Mouse (Mus musculus): ENCODE results near the gene Fam13c. TPM values are rescaled to one million over a fixed set of nuclear protein-coding genes. Genes with fewer than 3 reads are reported as not detected.
A peak's percentile ranks its signal among the peaks of the same experiment; 100 is the strongest.

Fam13c gene
- total RNA-seq, 1 experiment = 4.0 TPM

DNA sequence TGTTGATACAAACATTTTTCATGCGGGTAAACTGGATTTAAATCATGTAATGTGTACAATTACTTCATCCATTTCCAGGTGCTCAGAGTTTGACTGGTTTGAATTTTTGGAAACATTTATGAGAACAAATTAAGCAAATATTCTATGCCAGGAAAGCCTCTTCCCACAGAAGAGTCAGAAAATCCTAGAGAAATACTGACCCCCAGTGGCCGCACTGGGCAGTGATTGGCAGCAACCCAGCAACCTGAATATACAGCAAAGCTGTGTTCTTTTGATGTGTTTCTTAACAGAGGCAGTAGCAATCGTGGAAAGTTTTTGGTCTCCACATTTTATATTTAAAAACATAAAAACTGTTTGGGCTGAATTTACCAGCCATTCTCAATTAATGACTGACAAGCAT lies 123.4 kb downstream of the Fam13c start:
- Histone ChIP-seq H3K9me3 (ENCODE audit: control insufficient read depth, insufficient read depth, low read depth, low read length) (no peaks in the 10 kb centered on the region), H3K9ac (ENCODE audit: insufficient read depth, low read depth, low read length, poor library complexity, severe bottlenecking) (no peak overlapping the region), H3K4me3 (ENCODE audit: insufficient read depth in 1 of 2, low read depth in 1 of 2, low read length in 2 of 2, poor library complexity in 1 of 2, severe bottlenecking in 1 of 2) (no peak overlapping the region), H3K27ac (ENCODE audit: insufficient read depth, low read depth, low read length, poor library complexity, severe bottlenecking) (no peak overlapping the region), H3K36me3 (ENCODE audit: control insufficient read depth, insufficient read depth, low read length, poor library complexity, severe bottlenecking) (no peaks in the 10 kb centered on the region; the same call in 1 of the 2 replicates), H3K4me1 (ENCODE audit: control insufficient read depth in 2 of 2, insufficient read depth in 2 of 2, low read length in 2 of 2, poor library complexity in 1 of 2) (no peaks in the 10 kb centered on the region)
- peak; percentile 20 for DNase-seq (ENCODE audit: low read depth, low spot score)
- TF ChIP-seq CHD2 (IDR thresholded peaks at IDR 0.05; ENCODE audit: low read depth, low read length) (no peak), ZC3H11A (IDR thresholded peaks at IDR 0.05; ENCODE audit: borderline replicate concordance, low read depth, low read length) (peak; percentile 96)
- in situ Hi-C loops (cut with MboI; ENCODE audit: low sequenced_read_pairs in 2 of 2, unreplicated experiment in 2 of 2) = loop anchor here in 1 of 2 experiments (25.0 kb wide), 1 partner anchor 251 kb away; no protein-coding TSS in a partner anchor

DNA sequence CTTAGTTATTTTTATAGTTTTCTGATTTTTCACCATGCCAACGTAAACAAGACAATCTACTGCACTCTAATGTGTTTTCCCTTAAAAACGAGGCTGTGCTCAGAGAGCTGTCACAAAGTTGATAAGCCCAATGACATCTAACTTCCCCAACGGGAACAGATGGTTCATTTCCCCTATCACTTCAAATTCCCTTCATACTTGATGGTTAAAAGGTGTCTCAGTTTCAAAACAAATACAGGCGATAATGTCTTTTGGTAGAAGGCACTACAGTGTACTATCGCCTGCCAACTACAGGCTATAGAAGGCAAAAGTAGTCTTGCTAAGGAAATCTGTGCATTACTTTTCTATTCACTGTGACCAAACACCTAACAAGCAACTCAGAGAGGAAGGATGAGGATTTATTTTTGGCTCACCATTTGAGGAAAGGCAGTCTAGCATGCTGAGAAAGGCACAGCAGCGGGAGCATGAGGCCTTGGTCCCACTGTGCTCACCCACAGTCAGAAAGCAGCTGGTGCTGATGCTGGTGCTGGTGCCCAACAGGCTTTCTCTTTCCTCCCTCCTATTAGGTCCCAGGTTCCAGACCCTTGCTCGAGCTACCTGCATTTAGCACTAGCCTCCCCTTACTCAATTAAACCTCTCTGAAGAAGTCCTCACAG lies 141.4 kb downstream of the Fam13c start:
- no peaks in the 10 kb centered on the region for H3K36me3 ChIP-seq (ENCODE audit: control insufficient read depth, insufficient read depth, low read length, poor library complexity, severe bottlenecking)

DNA sequence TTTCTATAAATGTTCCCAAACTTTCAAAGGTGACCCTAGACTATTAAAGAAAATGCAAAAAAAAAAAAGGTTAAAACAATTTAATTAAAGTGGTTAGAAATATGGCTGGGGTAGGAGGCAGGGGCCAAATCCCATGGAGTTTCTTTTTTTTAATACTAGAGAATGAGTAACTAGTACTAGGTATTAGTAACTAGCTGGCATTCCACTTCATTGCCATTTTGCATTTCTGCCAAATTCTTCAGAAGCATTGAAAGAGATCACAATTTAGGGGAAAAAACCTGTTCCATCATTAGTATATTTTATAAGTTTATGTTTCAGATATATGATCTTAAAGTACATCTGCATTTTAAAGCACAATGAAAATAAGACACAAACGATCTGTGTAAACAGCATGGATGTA lies 143.9 kb downstream of the Fam13c start:
- Histone ChIP-seq H3K9me3 (ENCODE audit: control insufficient read depth, insufficient read depth, low read depth, low read length) (no peaks in the 10 kb centered on the region), H3K9ac (ENCODE audit: insufficient read depth, low read depth, low read length, poor library complexity, severe bottlenecking) (no peak overlapping the region), H3K36me3 (ENCODE audit: control insufficient read depth, insufficient read depth, low read length, poor library complexity, severe bottlenecking) (no peaks in the 10 kb centered on the region), H3K27ac (ENCODE audit: insufficient read depth, low read depth, low read length, poor library complexity, severe bottlenecking) (no peak overlapping the region), H3K4me1 (ENCODE audit: control insufficient read depth in 2 of 2, insufficient read depth in 2 of 2, low read length in 2 of 2, poor library complexity in 1 of 2) (0 out of 4 replicates have a peak, but pooled peaks cover 0 to 2% of the 10 kb centered on the region in 2 experiments), H3K4me3 (ENCODE audit: insufficient read depth in 1 of 2, low read depth in 1 of 2, low read length in 2 of 2, poor library complexity in 1 of 2, severe bottlenecking in 1 of 2) (no peak overlapping the region)
- in situ Hi-C loops (cut with MboI; ENCODE audit: low sequenced_read_pairs in 2 of 2, unreplicated experiment in 2 of 2) = no loop called here
- DNase-seq (ENCODE audit: low read depth, low spot score) = no peak
- TF ChIP-seq ZNF384 (IDR thresholded peaks at IDR 0.05; ENCODE audit: low read depth, low read length) = no peak
- TF ChIP-seq CHD2 (IDR thresholded peaks at IDR 0.05; ENCODE audit: low read depth, low read length) = no peak
- no peak for TF ChIP-seq ZC3H11A (IDR thresholded peaks at IDR 0.05; ENCODE audit: borderline replicate concordance, low read depth, low read length)
- TF ChIP-seq HCFC1 (IDR thresholded peaks at IDR 0.05; ENCODE audit: borderline replicate concordance, insufficient read depth, low read length) = no peak
- no peak for TF ChIP-seq MAFK (IDR thresholded peaks at IDR 0.05; ENCODE audit: insufficient read depth, low read depth, low read length)

More for the DNA sequence above, 141.4 kb downstream of the Fam13c start:
- DNase-seq (ENCODE audit: low read depth, low spot score) = no peak
- H3K27ac ChIP-seq (ENCODE audit: insufficient read depth, low read depth, low read length, poor library complexity, severe bottlenecking) = no peak overlapping the region
- no peak overlapping the region for H3K4me3 ChIP-seq (ENCODE audit: insufficient read depth in 1 of 2, low read depth in 1 of 2, low read length in 2 of 2, poor library complexity in 1 of 2, severe bottlenecking in 1 of 2)
- TF ChIP-seq HCFC1 (IDR thresholded peaks at IDR 0.05; ENCODE audit: borderline replicate concordance, insufficient read depth, low read length) (no peak), CHD2 (IDR thresholded peaks at IDR 0.05; ENCODE audit: low read depth, low read length) (no peak), ZC3H11A (IDR thresholded peaks at IDR 0.05; ENCODE audit: borderline replicate concordance, low read depth, low read length) (no peak), MAFK (IDR thresholded peaks at IDR 0.05; ENCODE audit: insufficient read depth, low read depth, low read length) (no peak), ZNF384 (IDR thresholded peaks at IDR 0.05; ENCODE audit: low read depth, low read length) (no peak)
- H3K9ac ChIP-seq (ENCODE audit: insufficient read depth, low read depth, low read length, poor library complexity, severe bottlenecking) = no peak overlapping the region
- H3K4me1 ChIP-seq (ENCODE audit: control insufficient read depth in 2 of 2, insufficient read depth in 2 of 2, low read length in 2 of 2, poor library complexity in 1 of 2) = no peaks in the 10 kb centered on the region
- in situ Hi-C loops (cut with MboI; ENCODE audit: low sequenced_read_pairs in 2 of 2, unreplicated experiment in 2 of 2) = no loop called here
- H3K9me3 ChIP-seq (ENCODE audit: control insufficient read depth, insufficient read depth, low read depth, low read length) = no peaks in the 10 kb centered on the region

GRCm38 (mm10) chr10:70586876-70587405 lies 146.7 kb downstream of the Fam13c start:
- Histone ChIP-seq H3K9ac (ENCODE audit: insufficient read depth, low read depth, low read length, poor library complexity, severe bottlenecking) (no peak overlapping the region), H3K4me1 (ENCODE audit: control insufficient read depth in 2 of 2, insufficient read depth in 2 of 2, low read length in 2 of 2, poor library complexity in 1 of 2) (0 out of 4 replicates have a peak, but pooled peaks cover 0 to 2% of the 10 kb centered on the region in 2 experiments), H3K4me3 (ENCODE audit: insufficient read depth in 1 of 2, low read depth in 1 of 2, low read length in 2 of 2, poor library complexity in 1 of 2, severe bottlenecking in 1 of 2) (no peak overlapping the region), H3K27ac (ENCODE audit: insufficient read depth, low read depth, low read length, poor library complexity, severe bottlenecking) (no peak overlapping the region), H3K9me3 (ENCODE audit: control insufficient read depth, insufficient read depth, low read depth, low read length) (no peaks in the 10 kb centered on the region), H3K36me3 (ENCODE audit: control insufficient read depth, insufficient read depth, low read length, poor library complexity, severe bottlenecking) (no peaks in the 10 kb centered on the region)
- in situ Hi-C loops (cut with MboI; ENCODE audit: low sequenced_read_pairs in 2 of 2, unreplicated experiment in 2 of 2) = no loop called here
- TF ChIP-seq ZNF384 (IDR thresholded peaks at IDR 0.05; ENCODE audit: low read depth, low read length) (no peak), ZC3H11A (IDR thresholded peaks at IDR 0.05; ENCODE audit: borderline replicate concordance, low read depth, low read length) (no peak), HCFC1 (IDR thresholded peaks at IDR 0.05; ENCODE audit: borderline replicate concordance, insufficient read depth, low read length) (no peak), CHD2 (IDR thresholded peaks at IDR 0.05; ENCODE audit: low read depth, low read length) (no peak), MAFK (IDR thresholded peaks at IDR 0.05; ENCODE audit: insufficient read depth, low read depth, low read length) (no peak)
- DNase-seq (ENCODE audit: low read depth, low spot score) = no peak

Measured in ES-E14 (cell line).